Mouse (Mus musculus): Measurements from ENCODE around the gene Dolk. TPM values are rescaled to one million over a fixed set of nuclear protein-coding genes. Genes with fewer than 3 reads are reported as not detected.

Gene Dolk
- polyA plus RNA-seq, 1 experiment = not detected

DNA sequence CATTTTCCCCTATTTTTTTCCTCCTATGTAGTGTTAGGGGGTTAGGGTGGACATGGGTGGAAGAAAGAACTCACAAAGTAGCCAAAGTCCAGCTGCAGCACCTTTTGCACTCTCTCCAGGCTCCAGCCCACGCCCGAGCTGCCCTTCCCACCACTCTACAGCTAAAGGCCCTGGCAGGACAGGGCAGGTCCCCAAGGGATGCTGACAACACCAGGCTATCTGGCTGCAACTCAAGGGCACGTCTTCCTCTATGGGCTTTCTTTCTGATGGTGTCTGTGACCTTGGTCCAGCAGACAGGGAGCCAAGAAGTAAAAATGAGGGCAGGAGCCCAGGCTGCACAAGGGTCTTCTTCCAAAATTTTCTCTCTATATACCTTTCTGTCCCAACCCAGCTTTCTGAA, 4.5 kb downstream of the Dolk start:
- 81% methylated on average over 3 of the region's 3 CpGs for WGBS
- peaks cover 10% of the 10 kb centered on the region for H3K4me1 ChIP-seq (ENCODE audit: control insufficient read depth, insufficient read depth, low read length)
- no peak overlapping the region for H3K4me3 ChIP-seq (ENCODE audit: insufficient read depth, low read depth, low read length)
- H3K27ac ChIP-seq (ENCODE audit: insufficient read depth, low read depth, low read length) = no peak overlapping the region
- TF ChIP-seq CTCF (IDR thresholded peaks at IDR 0.05; ENCODE audit: insufficient read depth, low read depth, low read length) = no peak
- TF ChIP-seq POLR2A (IDR thresholded peaks at IDR 0.05; ENCODE audit: insufficient read depth, low read depth, low read length) = no peak

- no peak for TF ChIP-seq CTCF (IDR thresholded peaks at IDR 0.05; ENCODE audit: insufficient read depth, low read depth, low read length)
- no peak for TF ChIP-seq POLR2A (IDR thresholded peaks at IDR 0.05; ENCODE audit: insufficient read depth, low read depth, low read length)
- H3K4me3 ChIP-seq (ENCODE audit: insufficient read depth, low read depth, low read length) = no peak within 1 kb of the TSS
- 95% methylated on average over 11 of the region's 11 CpGs for WGBS
- H3K27ac ChIP-seq (ENCODE audit: insufficient read depth, low read depth, low read length) = no peak within 1 kb of the TSS
- H3K4me1 ChIP-seq (ENCODE audit: control insufficient read depth, insufficient read depth, low read length) = peaks cover 10% of the 10 kb centered on the region
Measured at GRCm38 (mm10) chr2:30280743-30281142, 5.4 kb downstream of the Dolk start, which contains the start of gene Gm28038. Gene Gm28038 (plus strand): TSS chr2:30281043.

- Histone ChIP-seq H3K27ac (ENCODE audit: insufficient read depth, low read depth, low read length) (0 out of 2 replicates have a peak overlapping the region, but pooled peaks have one; percentile 8), H3K4me3 (ENCODE audit: insufficient read depth, low read depth, low read length) (no peak overlapping the region), H3K4me1 (ENCODE audit: control insufficient read depth, insufficient read depth, low read length) (peaks cover 13% of the 10 kb centered on the region)
- WGBS = 3% methylated on average over 1 of the region's 1 CpGs
- TF ChIP-seq POLR2A (IDR thresholded peaks at IDR 0.05; ENCODE audit: insufficient read depth, low read depth, low read length) (no peak), CTCF (IDR thresholded peaks at IDR 0.05; ENCODE audit: insufficient read depth, low read depth, low read length) (no peak)
Measured at GRCm38 (mm10) chr2:30270134-30270533, 16.0 kb downstream of the Dolk start.

GRCm38 (mm10) chr2:30269241-30269990, 16.7 kb downstream of the Dolk start:
- no peak for TF ChIP-seq CTCF (IDR thresholded peaks at IDR 0.05; ENCODE audit: insufficient read depth, low read depth, low read length)
- no peak for TF ChIP-seq POLR2A (IDR thresholded peaks at IDR 0.05; ENCODE audit: insufficient read depth, low read depth, low read length)
- Histone ChIP-seq H3K4me1 (ENCODE audit: control insufficient read depth, insufficient read depth, low read length) (peaks cover 13% of the 10 kb centered on the region), H3K27ac (ENCODE audit: insufficient read depth, low read depth, low read length) (0 out of 2 replicates have a peak overlapping the region, but pooled peaks have one; percentile 8), H3K4me3 (ENCODE audit: insufficient read depth, low read depth, low read length) (no peak overlapping the region)
- 82% methylated on average over 17 of the region's 17 CpGs for WGBS

GRCm38 (mm10) chr2:30268371-30268770, 17.8 kb downstream of the Dolk start:
- H3K4me1 ChIP-seq (ENCODE audit: control insufficient read depth, insufficient read depth, low read length) = peaks cover 13% of the 10 kb centered on the region
- H3K27ac ChIP-seq (ENCODE audit: insufficient read depth, low read depth, low read length) = no peak overlapping the region
- no peak for TF ChIP-seq POLR2A (IDR thresholded peaks at IDR 0.05; ENCODE audit: insufficient read depth, low read depth, low read length)
- TF ChIP-seq CTCF (IDR thresholded peaks at IDR 0.05; ENCODE audit: insufficient read depth, low read depth, low read length) = no peak
- whole genome bisulfite sequencing = 56% methylated on average over 4 of the region's 4 CpGs
- H3K4me3 ChIP-seq (ENCODE audit: insufficient read depth, low read depth, low read length) = no peak overlapping the region

DNA sequence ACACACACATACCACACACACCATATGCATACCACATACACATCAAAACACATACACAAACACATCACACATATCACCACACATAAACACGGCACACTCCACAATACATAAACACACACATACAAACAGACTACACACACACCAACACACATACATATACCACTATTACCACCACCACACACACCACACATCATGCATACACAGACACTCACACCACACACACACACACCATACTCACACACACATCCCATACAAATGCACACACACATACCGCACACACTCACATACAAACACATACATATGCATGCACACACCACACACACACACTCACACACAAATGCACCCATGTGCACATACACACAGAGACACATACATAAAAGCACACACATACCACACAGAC, 18.7 kb downstream of the Dolk start:
- Histone ChIP-seq H3K27ac (ENCODE audit: insufficient read depth, low read depth, low read length) (no peak overlapping the region), H3K4me1 (ENCODE audit: control insufficient read depth, insufficient read depth, low read length) (peaks cover 20% of the 10 kb centered on the region), H3K4me3 (ENCODE audit: insufficient read depth, low read depth, low read length) (no peak overlapping the region)
- TF ChIP-seq CTCF (IDR thresholded peaks at IDR 0.05; ENCODE audit: insufficient read depth, low read depth, low read length) (no peak), POLR2A (IDR thresholded peaks at IDR 0.05; ENCODE audit: insufficient read depth, low read depth, low read length) (no peak)
- WGBS = 92% methylated on average over 2 of the region's 2 CpGs

DNA sequence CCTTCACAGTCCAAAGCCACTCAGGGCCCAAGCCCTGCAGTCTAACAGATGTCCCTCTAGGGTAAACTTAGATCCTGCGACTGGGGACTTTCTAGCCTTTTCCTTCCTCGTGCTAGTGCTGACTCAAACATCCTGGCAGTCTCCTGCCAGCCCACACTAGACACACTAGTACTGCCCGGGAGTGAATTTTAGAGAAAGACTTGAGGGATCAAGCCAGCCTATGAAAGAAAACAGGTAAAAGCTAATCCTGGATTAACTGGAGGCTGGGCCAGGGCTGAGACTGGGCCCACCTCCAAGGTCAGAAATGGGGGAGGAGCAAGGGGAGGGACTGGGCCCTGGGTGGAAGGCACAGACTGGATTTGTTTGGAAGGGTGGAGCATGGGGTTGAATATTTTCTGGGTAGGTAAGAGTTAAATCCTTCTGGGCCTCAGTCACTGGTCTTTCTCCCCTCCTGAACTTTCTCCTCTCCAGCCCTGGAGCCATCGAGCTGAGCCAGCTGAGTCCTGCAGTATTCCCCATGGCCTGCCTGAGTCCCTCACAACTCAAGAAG, 19.7 kb downstream of the Dolk start:
- Histone ChIP-seq H3K4me1 (ENCODE audit: control insufficient read depth, insufficient read depth, low read length) (peaks cover 20% of the 10 kb centered on the region), H3K27ac (ENCODE audit: insufficient read depth, low read depth, low read length) (peak overlapping the region; percentile 84), H3K4me3 (ENCODE audit: insufficient read depth, low read depth, low read length) (no peak overlapping the region)
- 12% methylated on average over 4 of the region's 4 CpGs for WGBS
- no peak for TF ChIP-seq POLR2A (IDR thresholded peaks at IDR 0.05; ENCODE audit: insufficient read depth, low read depth, low read length)
- TF ChIP-seq CTCF (IDR thresholded peaks at IDR 0.05; ENCODE audit: insufficient read depth, low read depth, low read length) = no peak

- peak within 1 kb of the TSS; percentile 84 for H3K27ac ChIP-seq (ENCODE audit: insufficient read depth, low read depth, low read length)
- 33% methylated on average over 5 of the region's 5 CpGs for WGBS
- H3K4me3 ChIP-seq (ENCODE audit: insufficient read depth, low read depth, low read length) = no peak within 1 kb of the TSS
- peaks cover 20% of the 10 kb centered on the region for H3K4me1 ChIP-seq (ENCODE audit: control insufficient read depth, insufficient read depth, low read length)
- TF ChIP-seq POLR2A (IDR thresholded peaks at IDR 0.05; ENCODE audit: insufficient read depth, low read depth, low read length) (no peak), CTCF (IDR thresholded peaks at IDR 0.05; ENCODE audit: insufficient read depth, low read depth, low read length) (no peak)
Measured at GRCm38 (mm10) chr2:30265767-30266253, 20.3 kb downstream of the Dolk start, which contains the start of gene Phyhd1. Gene Phyhd1 (plus strand): TSS chr2:30266203.

Data from olfactory bulb, adult 2 months (tissue).